Mouse (Mus musculus) cerebellum, adult 11 months (tissue): ENCODE measurements around the gene Cfap77.

Experiments used
- DNase-seq: peaks from one replicate; pipeline ENCODE4 v3.0.0; 2022

Gene Cfap77

DNA sequence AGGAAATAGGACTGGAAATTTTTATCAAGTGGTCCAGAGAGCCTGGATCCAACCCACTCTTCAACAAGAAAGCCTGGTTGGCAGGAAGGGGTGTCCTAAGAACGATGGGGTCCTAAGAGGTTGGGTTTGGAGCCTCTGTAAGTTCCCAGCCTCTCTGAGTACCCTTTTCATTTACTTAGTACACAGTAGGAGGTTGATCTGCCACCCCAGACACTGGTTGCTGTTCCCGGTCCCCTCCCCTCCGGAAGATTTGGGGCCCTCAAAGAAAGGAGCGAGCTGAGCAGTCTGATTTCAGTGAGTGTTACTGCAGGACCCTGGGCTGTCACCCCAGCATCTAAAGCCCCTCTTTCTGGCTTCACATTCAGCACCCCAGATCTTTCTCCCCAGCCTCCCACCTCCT is 135.9 kb downstream of the Cfap77 start:
- no peak for DNase-seq

DNA sequence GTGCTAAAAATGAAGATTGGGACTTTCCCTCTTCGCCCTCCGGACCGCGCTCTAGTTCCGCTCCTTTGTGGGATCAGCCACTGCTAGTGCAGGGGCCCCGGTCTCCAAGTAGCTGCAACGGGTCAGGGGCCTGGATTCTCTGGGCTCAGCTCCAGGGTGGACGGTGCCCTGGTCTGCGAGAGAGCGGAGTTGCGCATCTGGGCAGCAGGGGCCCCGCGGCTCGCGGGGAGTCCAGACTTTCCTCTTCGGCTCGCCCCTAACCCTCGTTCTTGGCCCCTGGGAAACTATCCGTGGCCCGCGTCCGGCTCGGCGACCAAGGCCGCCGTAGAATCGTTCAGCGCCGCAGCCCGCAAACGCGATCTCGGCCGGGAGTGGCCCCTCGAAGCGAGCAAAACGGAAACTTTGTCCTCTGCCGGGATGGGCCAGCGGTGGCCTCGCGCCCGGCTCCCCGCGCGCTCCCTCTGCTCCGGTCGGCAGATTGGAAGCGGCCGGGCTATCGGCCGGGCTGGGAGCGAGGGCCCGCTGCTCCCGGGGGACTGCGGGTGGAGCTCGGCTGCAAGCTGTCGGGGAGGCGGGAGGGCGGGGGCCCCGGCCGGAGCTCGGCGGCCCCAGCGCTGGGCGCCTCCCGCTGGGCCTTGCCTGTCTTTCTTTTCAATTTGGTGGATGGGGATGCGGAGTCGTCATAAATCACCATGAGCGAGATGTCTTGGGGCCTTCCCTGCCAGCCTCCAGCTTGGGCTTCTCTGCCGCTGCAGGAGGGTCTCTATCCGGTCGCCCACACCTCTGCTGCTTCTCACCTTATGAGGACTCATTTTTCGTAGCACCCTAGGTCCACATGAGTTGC is 137.1 kb downstream of the Cfap77 start:
- DNase-seq = peak; percentile 44

DNA sequence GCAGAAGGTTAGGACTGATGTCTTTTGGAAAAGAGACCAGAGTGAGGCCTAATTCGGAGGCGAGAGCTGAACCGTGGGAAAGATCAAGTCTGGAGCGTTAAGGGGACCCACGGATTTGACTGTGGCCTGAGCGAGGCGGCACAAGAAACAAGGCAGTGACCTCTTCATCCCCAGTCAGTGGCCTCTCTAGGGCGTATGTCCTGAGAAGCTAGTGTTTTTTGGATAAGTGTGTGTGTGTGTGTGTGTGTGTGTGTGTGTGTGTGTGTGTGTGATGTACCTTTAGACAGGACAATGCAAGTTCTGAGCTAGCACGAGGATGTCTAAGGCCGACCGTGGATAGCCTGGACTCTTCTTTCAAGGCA is 137.7 kb downstream of the Cfap77 start:
- no peak for DNase-seq

DNA sequence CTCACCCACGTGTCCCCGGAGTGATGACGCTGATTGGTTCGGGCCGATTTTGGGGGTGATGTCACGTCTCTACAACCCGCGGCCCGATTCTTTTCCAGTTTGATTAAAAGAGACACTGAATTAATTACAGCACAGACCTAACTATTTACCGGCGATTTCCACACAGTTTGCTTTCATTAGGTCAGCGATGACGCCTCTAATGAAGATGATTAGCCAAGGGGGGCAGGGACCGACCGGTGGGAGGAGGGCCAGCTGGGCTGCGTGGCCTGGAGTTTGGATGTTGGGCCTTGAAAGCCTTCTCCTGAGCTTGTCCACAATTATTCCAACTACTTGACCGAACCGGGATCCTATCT is 138.4 kb downstream of the Cfap77 start, which contains the start of gene Barhl1:
Barhl1 (minus strand) TSS at position 156 of the 353 bp plus-strand sequence.
- DNase-seq = peak; percentile 57

DNA sequence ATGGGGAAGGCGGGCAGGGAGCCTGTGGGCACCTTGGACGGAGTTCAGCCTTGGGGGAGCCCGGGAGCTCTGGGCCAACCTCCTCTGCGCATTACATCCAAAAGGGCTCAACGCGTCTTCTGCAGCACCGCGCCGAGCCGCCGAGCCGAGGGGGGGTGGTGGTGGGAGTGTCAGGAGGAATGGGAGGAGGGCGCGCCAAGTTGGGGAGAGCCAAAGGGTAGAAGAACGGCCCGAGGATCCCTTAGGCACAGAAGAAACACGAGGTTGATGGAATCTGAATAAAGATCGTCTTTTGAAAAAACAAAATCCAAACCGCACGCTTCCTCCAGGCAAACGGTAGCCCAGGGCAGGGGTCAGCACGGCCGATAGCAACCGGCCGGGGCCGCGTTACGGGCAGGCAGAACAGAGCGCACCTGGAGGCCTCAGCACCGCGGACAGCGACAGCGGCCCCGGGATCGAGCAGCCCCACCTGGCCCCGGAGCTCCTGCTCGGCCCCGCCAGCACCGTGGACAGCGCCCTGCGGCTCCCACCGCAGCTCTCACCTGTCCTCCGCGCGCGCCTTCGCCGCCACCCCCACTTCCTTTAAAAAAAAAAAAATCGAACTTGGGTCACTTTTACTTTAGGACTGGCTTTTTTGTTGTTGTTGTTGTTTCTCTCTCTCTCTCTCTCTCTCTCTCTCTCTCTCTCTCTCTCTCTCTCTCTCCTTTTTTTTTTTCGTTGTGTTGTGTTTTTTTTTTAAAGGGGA is 138.9 kb downstream of the Cfap77 start:
- peak; percentile 38 for DNase-seq

DNA sequence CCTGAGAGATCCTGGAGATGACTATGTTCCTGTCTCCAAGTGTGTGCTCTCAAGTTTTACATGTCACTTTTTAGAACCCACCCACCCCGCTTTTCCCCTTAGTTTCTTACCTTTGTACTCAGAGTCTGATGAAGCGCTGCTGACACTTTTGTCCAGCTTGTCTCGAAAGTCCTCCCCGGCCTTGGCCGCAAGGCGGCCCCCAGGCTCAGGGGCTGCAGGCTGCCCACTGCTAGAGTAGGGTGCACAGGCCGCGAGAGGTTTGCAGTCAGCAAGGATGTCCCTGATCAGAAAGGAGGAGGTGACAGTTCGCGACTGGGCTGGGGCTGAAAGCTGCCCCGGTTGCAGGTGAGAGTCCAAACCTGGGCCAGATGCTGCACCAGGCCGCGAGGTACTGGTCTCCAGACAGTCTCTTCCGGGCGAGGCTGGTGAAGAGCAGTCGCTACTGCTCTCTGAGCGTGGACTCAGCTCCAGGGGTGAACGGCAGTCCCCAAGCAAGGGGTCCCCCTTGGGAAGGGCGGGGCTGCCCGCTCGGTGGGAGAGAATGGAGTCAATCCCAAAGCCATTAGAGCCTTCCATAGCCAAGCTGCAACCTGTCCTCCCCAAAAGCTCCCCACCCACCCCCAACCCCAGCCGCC is 139.6 kb downstream of the Cfap77 start:
- no peak for DNase-seq

DNA sequence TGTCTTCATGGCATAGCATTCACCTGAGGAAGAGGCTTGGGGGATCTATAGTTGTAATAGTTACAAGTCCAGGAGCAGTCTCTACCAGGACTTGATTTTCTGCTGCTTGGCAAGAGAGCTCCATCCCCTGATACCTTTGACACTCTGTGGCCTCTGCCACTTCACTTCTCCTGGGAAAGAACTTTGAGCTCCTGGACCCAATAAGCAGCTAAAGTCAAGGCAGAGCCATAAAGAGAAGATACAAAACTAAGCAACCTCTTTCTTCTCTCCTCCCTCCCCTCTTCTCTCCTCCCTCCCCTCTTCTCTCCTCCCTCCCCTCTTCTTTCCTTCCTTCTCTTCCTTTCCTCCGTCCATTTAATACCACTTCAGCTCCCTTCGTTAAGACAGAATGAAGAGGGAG is 140.7 kb downstream of the Cfap77 start:
- no peak for DNase-seq

DNA sequence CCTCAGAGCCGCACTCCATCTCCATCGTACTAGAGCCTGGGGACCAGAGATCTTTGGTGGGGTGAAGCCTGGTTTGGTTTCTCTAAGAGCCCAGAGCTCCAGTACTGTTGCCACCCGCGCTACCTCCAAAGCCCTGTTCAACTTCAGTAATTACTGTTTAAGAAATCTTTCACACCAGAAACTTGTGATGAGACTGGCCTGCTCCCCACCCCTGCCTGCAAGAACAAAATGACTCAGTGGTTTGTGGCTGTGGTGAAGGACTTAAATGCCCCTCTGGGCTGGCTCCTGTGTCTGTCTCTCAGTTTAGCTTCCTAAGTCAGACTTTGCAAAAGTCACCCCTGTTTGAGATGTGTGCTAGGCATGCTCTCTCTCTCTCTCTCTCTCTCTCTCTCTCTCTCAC is 141.9 kb downstream of the Cfap77 start:
- no peak for DNase-seq

DNA sequence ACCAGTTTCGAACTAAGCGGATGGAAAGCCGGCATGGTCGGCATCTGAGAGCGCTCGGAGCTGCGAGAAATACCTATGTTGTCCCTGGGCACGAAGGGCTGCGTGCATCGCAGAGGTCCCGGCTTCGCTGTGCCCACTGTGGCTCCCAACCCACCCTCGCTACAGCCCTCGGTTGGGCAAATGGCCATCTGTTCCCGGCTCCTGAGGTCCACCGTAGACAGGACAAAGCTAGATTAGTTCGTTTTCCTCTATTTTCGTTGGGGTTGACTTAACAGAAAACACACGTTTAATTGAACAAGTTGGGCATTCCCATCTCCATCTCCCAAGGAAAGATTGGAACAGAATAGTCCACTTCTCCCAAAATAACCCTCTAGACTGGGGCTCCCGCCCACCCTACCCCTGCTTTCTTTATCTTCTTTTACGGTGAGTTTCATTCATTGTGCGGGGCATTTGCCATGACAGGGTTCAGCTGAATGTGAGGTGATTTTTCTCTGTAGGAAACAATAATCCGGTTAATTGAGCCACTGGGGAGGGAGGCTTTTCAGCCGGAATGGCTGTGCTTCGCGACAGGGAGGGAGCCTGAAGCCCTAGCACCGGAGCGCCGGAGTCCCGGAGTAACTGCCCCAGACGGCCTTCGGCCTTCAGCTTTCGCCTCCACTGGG is 142.7 kb downstream of the Cfap77 start:
- DNase-seq = no peak

DNA sequence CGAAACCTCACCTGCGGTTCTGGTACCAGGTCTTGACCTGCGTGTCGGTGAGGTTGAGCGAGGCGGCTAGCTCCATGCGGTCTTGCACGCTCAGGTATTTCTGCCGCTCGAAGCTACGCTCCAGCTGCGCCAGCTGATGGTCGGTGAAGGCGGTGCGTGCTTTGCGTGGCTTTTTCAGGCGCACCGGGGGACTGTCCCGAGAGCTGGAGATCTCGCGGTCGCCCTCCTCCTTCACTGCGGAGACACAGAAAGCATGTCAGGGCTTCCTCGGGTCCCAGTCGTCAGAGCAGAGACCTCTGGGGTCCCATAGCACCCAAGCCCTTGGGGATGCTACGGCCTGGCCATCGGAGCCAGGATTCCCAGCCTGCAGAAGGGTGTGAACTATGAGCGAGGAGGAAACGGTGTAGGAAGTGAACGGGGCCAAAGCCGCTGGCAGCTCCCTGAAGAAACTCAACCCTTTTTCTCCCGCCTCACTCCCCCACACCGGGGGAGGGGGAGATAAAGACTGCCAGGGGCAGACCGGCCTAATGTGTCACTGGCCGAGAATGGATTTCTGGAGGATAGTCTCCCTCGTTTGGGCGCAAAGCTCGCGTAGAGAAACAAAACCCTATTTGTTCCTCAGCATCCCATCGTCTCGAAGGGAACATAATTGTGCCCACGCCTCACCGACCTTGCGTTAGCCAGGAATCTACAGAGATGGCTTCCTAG is 143.4 kb downstream of the Cfap77 start:
- DNase-seq = no peak

DNA sequence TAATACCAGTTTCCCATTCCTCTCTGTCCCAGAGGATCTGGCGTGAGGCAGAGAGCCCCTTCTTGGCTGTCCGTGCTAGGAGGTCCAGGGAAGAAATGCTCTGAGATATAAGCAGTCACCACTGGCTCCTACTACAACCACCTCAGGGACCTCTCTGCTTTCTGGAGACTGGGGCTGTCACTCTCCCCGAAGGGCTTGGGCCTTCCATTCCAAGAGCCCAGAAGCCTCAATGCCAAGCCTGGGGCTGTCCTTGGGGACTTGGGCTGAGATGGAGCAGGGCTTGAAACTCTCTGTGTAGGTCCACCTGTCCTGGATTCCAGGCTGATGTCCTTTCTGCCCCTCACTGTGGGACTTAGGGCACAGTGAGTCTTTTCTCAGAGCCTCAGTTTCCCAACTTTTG is 144.0 kb downstream of the Cfap77 start:
- no peak for DNase-seq

DNA sequence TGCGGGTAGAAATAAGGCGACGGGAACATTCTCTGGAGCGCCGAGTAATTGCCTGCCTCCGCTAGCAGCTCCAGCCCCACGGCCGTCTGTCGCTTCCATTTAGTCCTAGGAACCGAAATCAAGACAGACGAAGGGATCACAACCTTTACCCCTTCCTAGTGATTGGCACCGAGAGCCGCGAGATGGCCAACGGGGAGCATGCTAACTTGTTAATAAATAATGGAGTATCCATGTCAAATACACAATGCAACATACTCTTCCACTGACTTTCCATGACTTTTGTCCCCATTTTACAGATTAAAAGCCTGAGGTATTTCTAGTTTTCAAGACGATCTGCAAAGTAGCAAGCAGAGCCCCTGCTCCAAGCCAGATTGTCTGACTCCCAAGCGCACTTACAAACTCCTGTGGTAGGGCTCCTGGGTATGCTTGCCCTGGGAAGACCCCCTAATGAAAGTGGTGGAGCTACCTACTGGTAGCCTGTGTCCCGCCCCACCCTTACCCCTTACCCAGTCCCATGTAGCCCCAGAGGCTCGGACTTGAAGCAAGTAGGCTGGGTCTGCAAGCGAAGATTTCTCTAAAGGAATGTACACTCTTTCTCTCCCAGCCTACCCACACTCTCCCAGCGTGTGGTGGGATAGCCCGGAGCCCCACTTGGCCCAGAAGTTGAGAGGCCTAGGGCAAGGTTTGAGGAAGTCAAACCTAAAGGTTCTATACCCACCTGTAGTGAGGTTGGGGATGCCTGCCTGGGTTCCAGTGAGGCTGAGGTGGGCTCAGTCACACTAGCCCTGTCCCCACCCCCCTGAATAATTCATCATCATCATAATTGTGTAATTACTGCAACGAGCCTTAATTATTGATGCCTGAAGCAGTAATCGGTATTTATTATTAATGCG is 144.8 kb downstream of the Cfap77 start:
- no peak for DNase-seq

DNA sequence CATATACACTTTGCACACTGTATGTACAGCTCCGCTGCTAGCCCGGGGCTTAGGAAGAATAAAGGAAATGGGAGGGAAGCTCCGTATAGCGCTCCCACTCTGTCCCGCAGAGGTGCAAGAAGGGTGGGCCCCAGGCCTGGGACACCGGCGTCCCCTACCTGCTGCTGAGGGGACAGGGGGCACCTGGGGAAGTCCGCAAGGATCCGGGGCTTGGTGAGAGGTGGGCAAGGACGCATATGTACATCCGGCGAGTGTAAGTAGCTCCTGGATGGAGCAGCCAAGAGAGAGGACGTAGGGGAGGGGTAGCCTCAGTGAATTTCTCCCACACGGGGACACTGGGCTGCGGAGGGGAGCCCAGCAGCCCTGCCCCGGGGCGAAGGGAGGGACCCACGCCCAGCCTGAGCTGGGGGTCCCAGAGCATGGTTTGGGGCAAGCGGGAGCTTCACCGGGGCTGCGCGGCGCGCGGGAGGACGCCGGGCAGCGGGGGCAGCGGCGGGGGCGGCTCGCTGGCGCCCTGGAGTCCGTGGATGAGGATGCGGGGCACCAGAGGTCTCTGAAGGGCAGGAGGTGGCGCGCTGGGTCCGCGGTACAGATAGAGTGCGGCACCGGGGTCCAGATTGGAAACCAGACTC is 145.6 kb downstream of the Cfap77 start:
- no peak for DNase-seq

DNA sequence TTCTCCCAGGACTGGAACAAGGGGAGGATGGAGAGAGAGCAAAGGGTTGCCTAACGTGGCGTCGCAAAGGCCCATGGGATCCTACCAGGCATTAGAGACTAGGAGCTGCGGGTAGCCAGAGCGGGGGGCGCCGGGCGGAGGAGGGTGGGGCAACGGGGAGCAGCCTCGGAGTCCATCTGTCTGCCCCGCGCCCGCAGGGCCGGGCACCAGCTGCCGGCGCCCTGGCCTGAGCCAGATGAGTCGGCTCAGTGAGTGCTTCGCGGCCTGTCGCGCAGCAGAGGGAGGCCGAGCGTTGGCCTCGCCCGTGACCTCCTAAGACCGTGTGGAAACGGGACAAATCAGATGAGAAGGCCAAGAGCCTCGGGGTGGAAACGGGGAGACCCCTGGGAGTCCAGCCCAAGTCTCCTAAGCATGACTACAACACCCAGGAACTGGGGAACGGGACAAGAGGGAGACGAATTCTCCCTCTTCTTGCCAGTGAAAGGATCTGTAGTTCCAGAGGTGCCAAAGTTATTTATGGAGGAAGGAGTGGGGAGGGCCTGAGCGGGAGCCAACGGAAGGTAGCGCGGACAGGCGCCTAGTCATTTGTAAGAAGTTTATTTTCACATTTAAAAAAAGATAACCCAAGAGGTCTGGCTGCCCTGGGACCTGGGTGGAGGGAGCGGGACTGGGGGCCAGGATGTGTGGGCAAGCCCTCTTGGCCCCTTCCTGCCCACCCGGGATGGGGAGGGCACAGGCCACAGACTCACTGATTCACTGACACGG is 146.3 kb downstream of the Cfap77 start:
- DNase-seq = no peak

DNA sequence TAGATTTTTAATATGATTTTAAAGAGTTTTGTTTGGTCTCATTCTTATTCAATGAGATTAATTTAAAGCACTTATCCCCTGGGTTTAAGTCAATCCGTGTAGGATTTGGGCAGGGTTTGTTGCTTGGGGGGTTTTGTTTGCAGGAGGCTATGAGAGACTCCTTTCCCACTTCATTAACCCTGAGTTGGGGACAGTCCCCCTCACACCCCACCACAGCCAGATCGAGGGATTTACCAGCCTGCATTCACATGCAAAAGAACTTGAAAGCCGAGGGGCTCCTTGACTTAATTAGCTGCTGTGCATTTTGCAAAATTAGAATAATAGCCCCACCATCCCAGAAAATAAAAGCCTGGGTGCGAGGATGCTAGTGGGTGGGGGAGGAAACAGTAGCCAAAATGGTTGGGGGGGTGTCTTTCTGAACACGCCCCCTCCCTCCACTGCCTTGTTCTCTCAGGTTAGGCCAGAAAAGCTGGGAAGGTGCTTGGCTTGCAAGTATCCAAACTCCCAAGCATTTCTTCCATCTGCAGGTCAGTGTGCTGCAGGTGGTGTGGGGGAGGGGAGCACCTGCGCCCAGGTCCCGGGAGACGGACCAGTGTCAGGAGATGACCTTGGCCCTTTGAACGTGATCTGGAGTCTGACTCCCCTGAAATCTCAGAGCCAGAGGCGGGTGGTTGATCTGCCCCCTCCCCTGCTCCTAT is 147.0 kb downstream of the Cfap77 start:
- no peak for DNase-seq

DNA sequence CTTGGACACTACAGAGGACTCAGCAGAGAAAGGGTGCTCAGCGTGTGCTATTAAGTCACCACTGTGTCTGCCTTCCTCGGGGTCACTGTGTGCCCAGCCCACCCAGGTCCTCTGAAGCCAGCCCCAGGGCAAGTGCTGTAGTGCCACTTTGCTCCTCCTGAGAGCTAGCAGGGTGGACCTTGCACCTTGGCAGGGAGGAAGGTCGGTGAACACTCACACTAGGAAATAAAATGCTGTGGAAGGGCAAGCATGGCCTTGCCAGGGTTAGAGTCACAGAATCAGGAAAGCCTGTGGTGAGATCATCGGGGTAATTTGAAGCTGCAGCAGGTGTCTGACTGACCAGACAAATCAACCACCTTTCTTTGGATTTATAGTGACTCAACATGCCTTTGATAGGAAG is 149.3 kb downstream of the Cfap77 start:
- no peak for DNase-seq

DNA sequence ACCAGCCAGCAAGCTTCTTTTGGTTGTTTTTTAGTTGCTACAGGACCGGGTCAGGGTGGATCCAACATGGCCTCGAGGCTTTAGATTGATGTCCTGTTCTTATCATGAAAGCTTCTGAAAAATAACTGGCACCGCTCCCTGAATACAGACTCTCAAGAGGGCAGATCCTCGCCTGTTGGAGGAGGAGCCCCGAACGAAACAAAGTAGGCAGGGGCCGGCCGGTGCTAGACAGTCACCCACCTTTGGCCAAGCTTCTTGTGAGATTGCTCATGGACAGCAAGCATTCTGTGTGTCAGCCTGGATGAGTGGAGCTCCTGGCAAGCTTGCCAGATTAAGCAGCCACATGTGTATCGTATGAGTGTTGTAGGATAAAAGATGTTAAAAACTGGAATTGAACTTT is 150.1 kb downstream of the Cfap77 start:
- no peak for DNase-seq

DNA sequence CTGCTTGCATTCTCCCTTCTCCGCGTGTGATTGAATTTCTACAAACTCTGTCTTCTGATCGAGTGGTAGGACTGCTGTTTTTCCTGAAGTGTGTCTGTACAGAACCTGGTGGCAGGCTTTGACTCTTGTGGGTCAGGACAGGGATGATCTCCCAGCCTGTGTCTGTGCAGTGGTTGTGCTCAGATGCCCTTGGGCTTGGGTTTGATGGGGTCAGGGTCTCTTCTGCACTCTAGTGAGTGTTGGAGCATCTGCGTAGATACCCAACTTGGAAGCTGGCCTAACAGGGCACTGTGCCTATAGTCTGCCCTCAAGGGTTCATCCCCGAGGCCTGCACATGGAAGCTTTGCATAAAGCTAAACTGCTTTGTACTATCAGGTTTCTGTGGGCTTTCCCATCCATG is 151.0 kb downstream of the Cfap77 start:
- no peak for DNase-seq

DNA sequence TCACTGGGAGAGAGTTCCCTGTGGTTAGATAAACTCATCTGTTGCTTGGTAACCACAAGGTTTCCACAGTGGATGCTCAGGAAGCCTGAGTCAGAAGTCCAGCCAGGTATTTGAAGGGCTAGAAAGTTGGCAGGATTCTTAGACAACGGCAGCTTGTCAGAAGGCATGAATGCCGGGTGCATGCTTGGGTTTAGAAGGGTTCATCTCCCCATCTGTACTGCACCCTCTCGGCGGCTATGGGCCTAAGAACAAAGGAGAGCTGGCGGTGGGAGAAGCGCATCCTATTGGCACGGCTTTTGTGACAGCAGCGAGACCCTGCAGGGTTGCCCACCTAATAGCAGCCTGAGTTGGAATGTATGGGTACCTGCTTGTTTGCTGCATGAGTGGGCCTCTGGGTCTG is 152.6 kb downstream of the Cfap77 start:
- no peak for DNase-seq
